Mouse (Mus musculus): ENCODE measurements around the gene Mia. TPM values are rescaled to one million over a fixed set of nuclear protein-coding genes. Genes with fewer than 3 reads are reported as not detected.
A peak's percentile ranks its signal among the peaks of the same experiment; 100 is the strongest.

The Mia gene
- polyA plus RNA-seq, 1 experiment = not detected

DNA sequence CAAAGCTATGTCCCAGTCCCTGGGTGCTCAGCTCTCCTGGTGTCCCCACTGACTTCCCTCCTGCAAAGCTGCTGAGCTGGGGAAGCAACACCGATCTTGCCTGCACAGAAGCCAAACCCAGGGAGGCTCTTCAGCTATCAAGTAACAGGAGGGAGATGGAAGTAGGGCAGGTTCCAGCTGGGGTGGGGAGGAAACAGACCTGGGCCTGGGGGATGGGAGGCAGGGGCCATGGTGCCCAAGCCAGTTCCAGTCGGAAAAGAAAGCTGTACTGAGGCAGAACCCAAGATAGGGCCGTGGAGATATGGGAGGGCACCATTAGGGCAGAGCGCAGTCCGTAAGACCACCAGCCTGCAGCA is 17.5 kb downstream of the Mia start:
- Histone ChIP-seq H3K4me3 (ENCODE audit: insufficient read depth, low read length) (no peak overlapping the region), H3K27ac (ENCODE audit: insufficient read depth, low read depth, low read length) (no peak overlapping the region), H3K4me1 (ENCODE audit: control insufficient read depth, insufficient read depth, low read length) (peaks cover 42% of the 10 kb centered on the region)
- TF ChIP-seq CTCF (IDR thresholded peaks at IDR 0.05; ENCODE audit: low read depth, low read length) (no peak), POLR2A (IDR thresholded peaks at IDR 0.05; ENCODE audit: borderline replicate concordance, low read depth, low read length) (no peak)

DNA sequence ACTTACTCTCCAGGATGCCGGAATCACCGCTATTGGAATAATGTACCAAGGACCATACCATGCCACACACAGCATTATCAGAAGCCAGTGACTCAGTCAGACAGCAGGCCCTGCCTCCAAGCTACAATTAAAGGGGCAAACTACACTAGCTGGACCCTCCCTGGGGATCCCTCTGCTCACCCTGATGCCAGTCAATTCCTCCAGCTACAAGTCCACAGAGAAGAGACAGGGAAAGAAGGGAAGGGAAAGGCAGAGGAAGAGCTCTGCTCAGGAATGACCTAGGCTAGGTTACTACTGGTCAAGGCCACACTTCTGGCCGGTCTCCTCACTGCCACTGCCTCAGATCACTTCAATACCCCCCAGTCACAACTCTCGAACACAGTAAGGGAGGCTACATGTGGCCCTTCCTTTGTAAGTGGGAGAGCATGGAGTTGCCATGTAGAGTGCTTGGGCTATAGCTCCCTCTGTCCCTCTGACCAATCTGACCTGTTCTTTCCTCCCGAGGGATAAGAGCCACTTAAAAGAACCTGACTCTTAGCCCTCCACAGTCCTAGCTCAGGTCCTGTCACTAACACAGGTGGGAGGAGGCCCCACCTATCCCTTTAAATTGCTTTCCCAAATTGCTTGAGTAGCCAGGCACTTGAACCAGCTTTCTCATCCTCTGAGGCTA is 18.0 kb downstream of the Mia start:
- peaks cover 38% of the 10 kb centered on the region for H3K4me1 ChIP-seq (ENCODE audit: control insufficient read depth, insufficient read depth, low read length)
- H3K27ac ChIP-seq (ENCODE audit: insufficient read depth, low read depth, low read length) = no peak overlapping the region
- TF ChIP-seq CTCF (IDR thresholded peaks at IDR 0.05; ENCODE audit: low read depth, low read length) = no peak
- TF ChIP-seq POLR2A (IDR thresholded peaks at IDR 0.05; ENCODE audit: borderline replicate concordance, low read depth, low read length) = no peak
- no peak overlapping the region for H3K4me3 ChIP-seq (ENCODE audit: insufficient read depth, low read length)

DNA sequence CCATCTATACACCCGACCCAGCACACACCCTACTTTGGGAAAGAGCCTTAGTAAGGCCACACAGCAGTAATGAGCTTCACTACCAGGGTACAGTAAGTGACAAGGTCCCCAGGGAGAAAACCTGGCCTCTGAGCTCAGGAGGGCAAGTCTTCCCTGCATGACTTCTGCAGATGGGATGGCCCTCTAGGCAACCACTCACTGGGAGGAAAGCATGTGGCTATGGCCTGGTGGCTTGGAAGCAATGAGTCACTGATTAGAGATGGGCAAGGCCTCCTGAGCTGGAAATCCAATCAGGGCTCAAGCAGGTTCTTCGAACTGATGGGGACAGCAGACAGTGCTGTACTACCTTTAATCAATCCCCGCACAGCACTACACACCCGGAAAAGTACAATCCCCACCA is 19.2 kb downstream of the Mia start:
- H3K4me3 ChIP-seq (ENCODE audit: insufficient read depth, low read length) = no peak overlapping the region
- no peak overlapping the region for H3K27ac ChIP-seq (ENCODE audit: insufficient read depth, low read depth, low read length)
- TF ChIP-seq CTCF (IDR thresholded peaks at IDR 0.05; ENCODE audit: low read depth, low read length) (no peak), POLR2A (IDR thresholded peaks at IDR 0.05; ENCODE audit: borderline replicate concordance, low read depth, low read length) (no peak)
- peaks cover 34% of the 10 kb centered on the region for H3K4me1 ChIP-seq (ENCODE audit: control insufficient read depth, insufficient read depth, low read length)

DNA sequence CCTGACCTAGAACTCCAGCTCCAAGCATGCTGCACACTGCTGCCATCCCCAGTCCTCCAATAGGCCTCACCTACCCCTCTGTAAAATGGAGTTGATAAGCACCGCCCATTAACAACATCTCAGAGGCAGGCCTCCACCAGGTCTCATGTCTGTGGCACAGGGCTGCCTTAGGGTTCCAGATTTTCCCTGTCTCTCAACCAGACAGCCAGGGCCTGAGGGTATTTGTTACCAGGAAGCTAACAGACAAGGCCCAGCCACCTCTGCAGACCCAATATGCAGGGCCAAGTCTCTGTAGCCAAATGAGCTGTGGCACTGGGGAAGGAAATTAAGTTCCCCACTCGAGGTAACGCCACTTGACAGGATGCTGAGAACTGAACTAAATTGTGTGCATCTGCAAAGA is 20.0 kb downstream of the Mia start:
- TF ChIP-seq POLR2A (IDR thresholded peaks at IDR 0.05; ENCODE audit: borderline replicate concordance, low read depth, low read length) (no peak), CTCF (IDR thresholded peaks at IDR 0.05; ENCODE audit: low read depth, low read length) (no peak)
- Histone ChIP-seq H3K27ac (ENCODE audit: insufficient read depth, low read depth, low read length) (no peak overlapping the region), H3K4me3 (ENCODE audit: insufficient read depth, low read length) (no peak overlapping the region), H3K4me1 (ENCODE audit: control insufficient read depth, insufficient read depth, low read length) (peaks cover 34% of the 10 kb centered on the region)

DNA sequence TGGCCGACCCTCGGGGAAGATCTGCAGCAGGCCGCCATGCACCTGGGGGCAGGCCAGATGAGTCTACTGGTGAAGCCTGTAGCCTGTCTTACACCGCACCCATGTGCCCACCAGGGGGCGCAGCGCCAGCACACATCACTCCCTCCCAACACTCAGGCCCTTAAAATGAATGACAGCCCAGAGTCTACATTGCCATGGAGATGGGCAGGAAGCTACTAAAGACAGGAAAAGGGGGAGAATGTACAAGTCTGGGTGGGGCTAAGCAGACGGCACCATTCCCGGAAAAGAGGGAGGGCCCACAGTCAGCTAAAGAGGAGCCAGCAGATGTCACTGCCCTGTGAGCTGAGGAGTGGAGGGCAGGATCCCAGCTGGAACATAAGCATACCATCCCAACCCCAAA is 21.1 kb downstream of the Mia start:
- TF ChIP-seq POLR2A (IDR thresholded peaks at IDR 0.05; ENCODE audit: borderline replicate concordance, low read depth, low read length) (no peak), CTCF (IDR thresholded peaks at IDR 0.05; ENCODE audit: low read depth, low read length) (peak; percentile 75)
- peaks cover 34% of the 10 kb centered on the region for H3K4me1 ChIP-seq (ENCODE audit: control insufficient read depth, insufficient read depth, low read length)
- no peak overlapping the region for H3K4me3 ChIP-seq (ENCODE audit: insufficient read depth, low read length)
- H3K27ac ChIP-seq (ENCODE audit: insufficient read depth, low read depth, low read length) = no peak overlapping the region

DNA sequence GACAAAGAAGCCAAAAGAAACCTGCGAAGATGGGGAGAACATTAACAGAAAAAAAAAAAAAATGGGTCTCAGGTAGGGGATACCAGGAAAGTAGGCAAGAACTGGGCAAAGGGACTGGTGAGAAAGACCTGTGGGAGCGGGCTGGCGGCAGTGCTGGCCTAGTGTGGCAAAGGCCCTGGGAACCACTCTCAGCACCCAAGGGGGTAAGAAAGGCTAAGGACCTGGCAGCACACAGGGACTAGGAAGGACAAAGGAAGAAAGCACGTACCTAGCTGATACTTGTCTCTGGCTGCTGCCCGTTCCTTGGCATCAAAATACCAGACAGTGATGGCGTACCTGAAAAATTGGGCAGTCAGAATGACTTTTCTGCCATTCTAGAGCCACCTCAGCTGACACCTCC is 21.7 kb downstream of the Mia start:
- Histone ChIP-seq H3K27ac (ENCODE audit: insufficient read depth, low read depth, low read length) (no peak overlapping the region), H3K4me3 (ENCODE audit: insufficient read depth, low read length) (no peak overlapping the region), H3K4me1 (ENCODE audit: control insufficient read depth, insufficient read depth, low read length) (peaks cover 34% of the 10 kb centered on the region)
- no peak for TF ChIP-seq CTCF (IDR thresholded peaks at IDR 0.05; ENCODE audit: low read depth, low read length)

DNA sequence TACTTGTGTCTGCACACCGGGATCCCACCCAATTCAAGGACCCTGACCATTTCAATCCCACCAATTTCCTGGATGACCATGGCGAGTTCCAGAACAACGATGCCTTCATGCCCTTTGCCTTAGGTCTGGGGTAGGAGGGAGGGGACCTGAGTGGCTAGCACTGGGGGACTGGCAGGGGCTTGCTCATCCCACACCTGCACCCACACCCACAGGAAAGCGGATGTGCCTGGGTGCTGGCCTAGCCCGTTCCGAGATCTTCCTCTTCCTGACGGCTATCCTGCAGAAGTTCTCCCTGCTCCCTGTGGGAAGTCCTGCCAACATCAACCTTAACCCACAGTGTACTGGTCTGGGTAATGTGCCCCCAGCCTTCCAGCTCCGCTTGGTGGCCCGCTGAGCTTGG is 22.8 kb downstream of the Mia start:
- Histone ChIP-seq H3K27ac (ENCODE audit: insufficient read depth, low read depth, low read length) (no peak overlapping the region), H3K4me1 (ENCODE audit: control insufficient read depth, insufficient read depth, low read length) (peaks cover 29% of the 10 kb centered on the region), H3K4me3 (ENCODE audit: insufficient read depth, low read length) (no peak overlapping the region)
- TF ChIP-seq POLR2A (IDR thresholded peaks at IDR 0.05; ENCODE audit: borderline replicate concordance, low read depth, low read length) = no peak
- no peak for TF ChIP-seq CTCF (IDR thresholded peaks at IDR 0.05; ENCODE audit: low read depth, low read length)

DNA sequence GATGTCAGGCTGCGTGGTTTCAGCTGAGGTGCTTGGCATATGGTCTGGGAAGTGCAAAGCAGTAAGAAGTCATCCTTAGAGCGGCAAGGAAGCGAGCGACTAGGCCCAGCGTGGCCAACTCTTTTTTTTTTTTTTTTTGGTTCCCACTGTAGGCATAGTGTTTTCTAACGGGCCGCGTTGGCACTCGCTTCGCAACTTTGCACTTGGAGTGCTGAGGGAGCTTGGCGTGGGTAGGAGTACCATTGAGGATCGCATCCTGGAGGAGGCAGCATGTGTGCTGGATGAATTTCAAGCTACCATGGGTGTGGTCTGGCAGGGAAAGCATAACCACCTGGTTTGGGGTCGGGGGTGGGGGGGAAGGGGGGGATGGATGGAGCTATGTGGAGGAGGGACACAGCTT is 25.0 kb downstream of the Mia start:
- H3K4me3 ChIP-seq (ENCODE audit: insufficient read depth, low read length) = no peak overlapping the region
- peaks cover 10% of the 10 kb centered on the region for H3K4me1 ChIP-seq (ENCODE audit: control insufficient read depth, insufficient read depth, low read length)
- no peak for TF ChIP-seq CTCF (IDR thresholded peaks at IDR 0.05; ENCODE audit: low read depth, low read length)
- no peak for TF ChIP-seq POLR2A (IDR thresholded peaks at IDR 0.05; ENCODE audit: borderline replicate concordance, low read depth, low read length)
- H3K27ac ChIP-seq (ENCODE audit: insufficient read depth, low read depth, low read length) = no peak overlapping the region

DNA sequence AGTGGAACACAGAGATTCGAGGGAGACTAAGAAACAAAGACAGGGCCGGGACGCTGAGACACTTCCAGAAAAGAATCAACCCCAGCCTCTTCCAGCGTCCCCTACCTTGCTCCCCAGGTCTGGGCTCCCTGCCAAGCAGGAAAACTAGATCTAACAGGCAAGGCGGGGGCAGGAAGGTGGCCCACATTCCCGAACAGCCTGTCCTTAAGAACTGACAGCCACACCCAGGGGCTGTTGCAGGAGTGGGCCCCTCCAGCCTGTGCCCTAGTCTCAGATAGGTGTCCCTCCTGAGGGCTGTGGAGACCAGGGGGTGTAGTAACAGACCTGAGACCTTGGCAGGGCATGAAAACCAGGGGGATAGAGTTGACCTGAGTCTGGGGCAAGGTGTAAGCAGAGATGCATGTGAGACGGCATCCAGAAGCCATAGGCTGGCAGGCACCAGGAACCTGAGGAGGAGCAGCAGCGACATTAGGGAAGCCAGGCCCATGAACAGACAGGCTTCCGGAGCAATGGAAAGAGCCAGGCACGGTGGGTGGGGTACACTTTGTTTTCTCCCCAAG is 27.7 kb downstream of the Mia start, which contains the start of gene Cyp2t4:
Gene Cyp2t4 (plus strand): TSS at position 510 of the 560 bp plus-strand sequence.
- Histone ChIP-seq H3K4me1 (ENCODE audit: control insufficient read depth, insufficient read depth, low read length) (no peaks in the 10 kb centered on the region), H3K4me3 (ENCODE audit: insufficient read depth, low read length) (no peak within 1 kb of the TSS), H3K27ac (ENCODE audit: insufficient read depth, low read depth, low read length) (no peak within 1 kb of the TSS)
- no peak for TF ChIP-seq POLR2A (IDR thresholded peaks at IDR 0.05; ENCODE audit: borderline replicate concordance, low read depth, low read length)
- no peak for TF ChIP-seq CTCF (IDR thresholded peaks at IDR 0.05; ENCODE audit: low read depth, low read length)

DNA sequence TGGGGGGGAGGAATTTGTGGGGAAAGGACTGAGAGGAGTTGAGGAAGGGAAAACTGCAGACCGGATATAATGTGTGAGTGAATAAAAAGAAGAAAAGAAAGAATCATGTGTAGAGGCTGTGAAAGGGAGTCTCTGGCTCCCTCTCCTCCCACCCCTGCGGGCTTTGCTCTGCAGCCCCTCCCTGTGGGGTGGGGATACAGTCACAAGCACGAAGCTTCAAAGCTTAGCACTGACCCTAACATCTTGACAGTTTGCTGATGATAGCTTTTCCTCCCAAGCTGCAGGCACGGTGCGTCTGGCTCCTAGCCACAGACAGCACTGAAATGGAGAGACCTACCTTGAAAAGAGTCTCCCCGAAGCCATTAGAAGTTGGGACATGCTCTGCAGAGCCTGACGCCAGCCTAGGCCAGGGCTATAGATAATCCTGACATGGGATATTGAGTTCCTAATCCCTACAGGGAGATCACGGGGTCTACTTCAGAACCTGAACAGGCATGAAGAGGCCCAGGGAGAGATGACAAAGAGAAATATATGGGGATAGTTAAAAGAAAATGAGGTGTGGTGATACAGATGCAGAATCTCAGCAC is 44.5 kb downstream of the Mia start:
- TF ChIP-seq CTCF (IDR thresholded peaks at IDR 0.05; ENCODE audit: low read depth, low read length) = no peak
- no peak for TF ChIP-seq POLR2A (IDR thresholded peaks at IDR 0.05; ENCODE audit: borderline replicate concordance, low read depth, low read length)
- no peak overlapping the region for H3K27ac ChIP-seq (ENCODE audit: insufficient read depth, low read depth, low read length)
- H3K4me3 ChIP-seq (ENCODE audit: insufficient read depth, low read length) = no peak overlapping the region
- H3K4me1 ChIP-seq (ENCODE audit: control insufficient read depth, insufficient read depth, low read length) = no peaks in the 10 kb centered on the region
